Comparison of ENCODE assay signal across 8 mouse cellular contexts in the genomic region with DNA sequence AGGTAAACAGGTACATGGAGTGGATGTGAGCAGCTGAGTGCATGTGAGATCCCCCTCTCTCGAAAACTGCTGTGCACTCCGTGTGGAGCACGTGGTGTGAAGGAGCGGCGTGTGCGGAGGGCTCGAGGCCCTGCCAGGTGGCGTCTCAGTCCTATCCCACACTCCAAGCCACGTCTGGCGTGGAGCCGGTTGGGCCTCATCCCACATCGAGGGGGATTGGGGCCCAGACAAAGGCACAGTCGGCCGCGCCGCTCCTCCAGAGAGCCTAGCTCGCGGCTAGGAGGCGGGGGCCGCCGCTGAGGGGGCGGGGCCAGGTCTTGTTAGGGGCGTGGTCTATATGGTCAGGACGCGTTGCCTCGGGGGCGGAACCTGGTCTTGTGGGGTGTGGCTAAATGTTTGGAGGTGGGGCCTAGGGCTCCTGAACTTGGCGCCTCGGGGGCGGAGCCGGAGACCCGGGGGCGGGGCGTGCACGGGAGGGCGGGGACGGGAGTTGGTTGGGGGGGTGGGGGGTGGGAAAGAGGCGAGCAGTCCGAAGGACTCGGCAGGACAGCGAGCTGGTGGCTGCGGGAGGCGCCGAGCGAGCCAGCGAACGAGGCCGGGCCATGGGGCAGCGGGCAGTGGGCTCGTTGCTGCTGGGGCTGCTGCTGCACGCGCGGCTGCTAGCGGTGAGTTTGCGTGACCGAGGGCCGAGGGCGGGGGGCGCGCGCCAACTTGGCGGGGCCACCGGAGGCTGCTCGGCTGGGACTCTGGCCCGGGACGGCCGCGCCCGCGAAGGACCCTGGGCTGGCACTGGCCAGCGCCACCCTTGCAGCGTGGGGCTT. TPM values are rescaled to one million over a fixed set of nuclear protein-coding genes. Genes with fewer than 3 reads are reported as not detected.
A peak's percentile ranks its signal among the peaks of the same experiment; 100 is the strongest.
DNase-seq lines count a peak whose midpoint lies in the region; ATAC-seq and TF ChIP-seq lines count a peak whose summit lies in the region.

A gene (plus strand): TSS at position 510 of the 821 bp plus-strand sequence.

- H3K36me3 ChIP-seq in lung, embryonic 14.5 days (ENCODE audit: insufficient read depth): 0 out of 2 replicates have a peak, but pooled peaks cover 4% of the 10 kb centered on the region

- peak within 1 kb of the TSS; percentile 83 for H3K27ac ChIP-seq in lung, embryonic 14.5 days (ENCODE audit: low read depth)
- no peak within 1 kb of the TSS for H3K27ac ChIP-seq in olfactory bulb, adult 2 months (ENCODE audit: insufficient read depth, low read depth, low read length)

- ATAC-seq in frontal cortex, adult (ENCODE audit: low TSS enrichment): peak; percentile 62
- ATAC-seq in hematopoietic stem cell, adult 5-6 weeks (replicated peaks in 1 of 2; ENCODE audit: insufficient read depth in 1 of 2, low FRiP score in 2 of 2, low TSS enrichment in 1 of 2, low read depth in 1 of 2, poor library complexity in 2 of 2, severe bottlenecking in 2 of 2): peak; percentile 88 to 94
- ATAC-seq in lung, embryonic 14.5 days (ENCODE audit: insufficient read depth): peak; percentile 89

- no peaks in the 10 kb centered on the region for H3K9me3 ChIP-seq in lung, embryonic 14.5 days (ENCODE audit: low read depth, low read length)

- TF ChIP-seq CTCF in lung, embryonic 14.5 days (IDR thresholded peaks at IDR 0.05; ENCODE audit: low read depth): no peak
- no peak for TF ChIP-seq CTCF in olfactory bulb, adult 2 months (IDR thresholded peaks at IDR 0.05; ENCODE audit: insufficient read depth, low read depth, low read length)

- H3K27me3 ChIP-seq in lung, embryonic 14.5 days (ENCODE audit: insufficient read depth, low read length): no peaks in the 10 kb centered on the region

- 1% methylated on average over 69 of the region's 72 CpGs for WGBS in lung, embryonic 14.5 days
- WGBS in olfactory bulb, adult 2 months: 2% methylated on average over 67 of the region's 72 CpGs

- peak within 1 kb of the TSS; percentile 92 for H3K4me3 ChIP-seq in lung, embryonic 14.5 days (ENCODE audit: low read depth, low read length)
- peak within 1 kb of the TSS; percentile 54 for H3K4me3 ChIP-seq in olfactory bulb, adult 2 months (ENCODE audit: insufficient read depth, low read depth, low read length)

- TF ChIP-seq POLR2A in olfactory bulb, adult 2 months (IDR thresholded peaks at IDR 0.05; ENCODE audit: insufficient read depth, low read depth, low read length): no peak

- DNase-seq in Muller cell, postnatal 12 days (ENCODE audit: inconsistent ontology term): peak; percentile 98
- peak; percentile 82 for DNase-seq in cerebellum, adult 9-11 months
- DNase-seq in layer of hippocampus, adult 8-10 months (ENCODE audit: low spot score in 2 of 2): peak; percentile 70 to 76
- DNase-seq in lung, embryonic 14.5 days: peak; percentile 99
- peak; percentile 77 to 80 for DNase-seq in thymus, adult 18-20 months

- peaks cover 38% of the 10 kb centered on the region for H3K4me1 ChIP-seq in lung, embryonic 14.5 days (ENCODE audit: insufficient read depth)
- H3K4me1 ChIP-seq in olfactory bulb, adult 2 months (ENCODE audit: control insufficient read depth, insufficient read depth, low read length): peaks cover 16% of the 10 kb centered on the region

- peak within 1 kb of the TSS; percentile 81 for H3K9ac ChIP-seq in lung, embryonic 14.5 days

- H3K4me2 ChIP-seq in lung, embryonic 14.5 days: peak within 1 kb of the TSS; percentile 74

RNA-seq across cellular contexts. Expression of the gene that starts here (rescaled TPM):
- not detected in 2 replicates for total RNA-seq in hematopoietic stem cell, adult 5-6 weeks (2017)
- 1 to 10 TPM; 4.2 to 6.1 (median 5.6) TPM for total RNA-seq in layer of hippocampus, adult 8-10 months (2022)
- polyA plus RNA-seq in lung, embryonic 14.5 days (2014; fragmentation: Nextera tagmentation; extraction: Ambion mirVana): 51.2 and 58.1 TPM in 2 replicates
- polyA plus RNA-seq in olfactory bulb, adult 2 months (2012; ENCODE audit: insufficient read depth, insufficient read length, low replicate concordance, missing spikeins): not detected in 2 replicates

Comparison
In these comparisons a context has a peak if more than half of its experiments do, and no peak if none do; other contexts are left out.
1. Peak in ATAC-seq in hematopoietic stem cell, adult 5-6 weeks; RNA of the gene not detected or under 1 TPM.